Mouse (Mus musculus) heart, adult 2 months (tissue): ENCODE measurements at regions not wholly inside any gene's neighbourhood (a gene's known extent, or its start where the extent isn't known, plus 50 kb on each side); places are given as distances from the start of the nearest gene placed in this dataset.

Experiments
- CTCF ChIP-seq: fragments of 200-600 bp; IDR thresholded peaks from 2 replicates; pipeline ENCODE4 v1.8.1; 2022; ENCODE audit warnings: antibody characterized with exemption, mild to moderate bottlenecking, moderate library complexity
- POLR2A ChIP-seq: fragments of 200-500 bp; IDR thresholded peaks from 2 replicates; pipeline ENCODE4 v1.6.1; 2011; ENCODE audit warnings: mild to moderate bottlenecking, low read depth, low read length, control low read depth; ENCODE audit not compliant: insufficient read depth

DNA sequence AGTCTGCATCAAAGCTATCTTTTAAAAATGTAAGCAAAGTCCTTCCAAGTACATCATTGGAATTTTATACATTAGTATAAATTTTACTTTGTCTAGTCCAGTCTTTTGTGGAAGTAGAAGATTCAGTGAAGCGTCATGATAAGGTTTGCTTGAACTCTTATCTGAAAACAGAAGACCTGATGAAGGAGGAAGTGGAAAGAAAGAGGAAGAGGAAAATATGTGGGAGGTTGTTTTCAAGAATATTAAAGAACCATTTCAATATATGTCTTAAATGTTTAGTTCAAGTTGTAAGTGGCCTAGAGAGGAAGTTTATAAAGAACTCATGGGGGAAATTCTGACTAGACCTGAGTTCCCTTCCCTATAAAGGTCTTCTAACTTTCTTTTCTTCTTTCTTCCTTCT lies 462.3 kb upstream of the Mef2c start:
- no peak for TF ChIP-seq CTCF
- no peak for TF ChIP-seq POLR2A
